Mouse (Mus musculus): ENCODE results near the gene Rpl36al.
A peak's percentile ranks its signal among the peaks of the same experiment; 100 is the strongest.
"Not testable (repeated sequence)": the region's sequence is repeated elsewhere in the genome, so short reads cannot be mapped to it uniquely, and the experiment has no call there.

Gene Rpl36al

DNA sequence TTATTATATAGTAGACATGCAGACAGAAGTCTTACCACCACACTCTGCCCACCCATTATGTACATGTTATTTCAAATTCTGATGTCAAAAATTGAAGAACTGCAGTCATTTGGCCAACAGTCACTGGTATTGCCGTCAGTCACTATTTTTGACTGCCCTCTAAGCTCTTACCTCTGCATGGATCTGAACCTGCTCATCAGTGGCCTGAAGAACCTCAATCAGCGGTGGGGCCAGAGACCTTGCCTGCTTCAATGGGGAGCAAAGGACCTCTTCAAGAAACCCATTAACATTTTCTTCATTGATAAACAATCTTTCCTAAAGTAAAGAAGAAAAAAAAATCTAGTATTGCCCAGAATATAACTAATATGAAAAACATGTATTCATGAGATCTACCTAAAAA, 8.8 kb upstream of the Rpl36al start:
- DNase-seq: no peak

DNA sequence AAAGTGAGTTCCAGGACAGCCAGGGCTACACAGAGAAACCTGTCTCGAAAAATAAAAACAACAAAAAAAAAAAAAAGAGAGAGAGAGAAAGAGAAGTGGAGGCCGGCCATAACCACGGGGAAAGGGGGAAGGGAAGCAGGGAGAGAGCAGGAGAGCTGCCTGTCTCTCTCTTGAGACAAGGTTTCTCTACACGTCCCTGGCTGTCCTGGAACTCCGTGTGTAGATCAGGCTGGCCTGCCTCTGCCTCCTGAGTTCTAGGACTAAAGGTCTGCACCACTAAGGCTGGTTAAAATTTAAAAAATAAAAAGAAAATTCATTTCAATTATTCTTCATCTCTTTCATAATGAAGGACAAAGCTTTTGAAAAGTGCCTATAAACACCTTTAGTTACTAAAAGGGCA, 7.5 kb upstream of the Rpl36al start:
- no peak for DNase-seq

DNA sequence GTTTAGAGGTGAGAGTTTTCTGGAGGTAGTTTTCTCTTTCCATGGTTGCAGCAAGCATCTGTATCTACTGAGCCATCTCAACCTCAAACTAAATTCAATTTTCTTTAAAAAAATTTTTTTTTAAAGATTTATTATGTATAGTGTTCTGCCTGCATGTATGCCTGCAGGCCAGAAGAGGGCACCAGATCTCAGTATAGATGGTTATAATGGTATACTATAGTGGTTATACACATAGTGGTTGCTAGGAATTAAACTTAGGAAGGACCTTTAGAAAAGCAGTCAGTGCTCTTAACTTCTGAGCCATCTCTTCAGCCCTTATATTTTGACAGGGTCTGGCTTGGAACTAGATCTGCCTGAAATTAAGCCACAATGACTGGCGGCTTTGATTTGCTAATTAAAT, 6.6 kb upstream of the Rpl36al start:
- DNase-seq: no peak

DNA sequence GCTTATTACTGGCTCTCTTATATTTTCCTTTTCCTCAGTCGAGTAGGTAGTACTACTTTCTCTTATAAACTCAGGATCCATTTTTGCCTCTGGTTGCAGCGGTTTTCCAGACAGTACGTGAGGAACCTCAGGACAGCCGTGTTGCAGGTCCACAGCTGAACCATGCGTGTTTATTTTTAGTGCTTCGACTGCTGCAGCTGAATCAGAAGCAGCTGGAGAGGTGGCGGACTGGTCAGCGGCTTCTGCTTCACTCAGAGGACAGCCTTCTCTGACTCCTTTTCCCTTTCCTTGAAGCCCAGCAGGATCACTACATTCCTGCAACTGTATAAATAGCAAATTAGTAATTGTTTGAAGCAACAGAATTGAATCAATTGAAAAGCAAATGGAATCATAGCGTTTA, 6.2 kb upstream of the Rpl36al start:
- no peak for DNase-seq

DNA sequence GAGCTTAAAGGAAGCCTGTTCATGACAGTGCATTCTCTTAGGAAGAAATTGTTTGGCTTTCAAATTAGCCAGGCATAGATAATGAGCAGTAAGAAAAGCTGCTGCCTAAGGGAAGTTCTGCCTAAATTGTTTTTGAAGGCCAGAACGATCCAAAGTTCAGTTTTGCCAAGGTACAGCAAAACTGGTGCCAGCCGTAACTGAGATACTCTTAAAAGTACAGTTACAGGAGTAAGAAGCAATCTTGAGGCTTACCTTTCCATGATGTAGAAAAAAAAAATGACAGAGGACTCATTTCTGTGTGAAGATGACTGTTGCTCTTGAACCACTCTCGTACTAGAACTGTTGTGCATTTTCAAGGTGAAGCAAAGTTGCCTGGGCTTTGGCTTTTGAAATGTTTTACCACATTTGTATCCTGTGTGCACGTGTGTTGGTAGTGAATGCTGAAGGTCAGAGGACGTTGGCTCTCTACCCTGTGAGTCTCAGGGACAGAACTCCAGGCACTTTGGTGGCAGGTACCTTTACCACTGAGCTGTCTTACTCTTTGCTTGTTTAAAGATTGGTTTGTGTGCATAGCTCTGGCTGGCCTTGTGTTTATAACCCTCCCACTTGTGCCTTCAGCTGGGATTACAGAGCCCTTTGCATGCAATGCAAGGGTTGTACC, 3.1 kb upstream of the Rpl36al start:
- peak; percentile 54 for DNase-seq

DNA sequence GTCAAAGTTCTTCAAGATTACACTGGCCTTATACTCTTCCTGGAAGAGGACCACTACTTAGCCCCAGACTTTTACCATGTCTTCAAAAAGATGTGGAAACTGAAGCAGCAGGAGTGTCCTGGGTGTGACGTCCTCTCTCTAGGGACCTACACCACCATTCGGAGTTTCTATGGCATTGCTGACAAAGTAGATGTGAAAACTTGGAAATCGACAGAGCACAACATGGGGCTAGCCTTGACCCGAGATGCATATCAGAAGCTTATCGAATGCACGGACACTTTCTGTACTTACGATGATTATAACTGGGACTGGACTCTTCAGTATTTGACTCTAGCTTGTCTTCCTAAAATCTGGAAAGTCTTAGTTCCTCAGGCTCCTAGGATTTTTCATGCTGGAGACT, 1.5 kb upstream of the Rpl36al start:
- DNase-seq: no peak

DNA sequence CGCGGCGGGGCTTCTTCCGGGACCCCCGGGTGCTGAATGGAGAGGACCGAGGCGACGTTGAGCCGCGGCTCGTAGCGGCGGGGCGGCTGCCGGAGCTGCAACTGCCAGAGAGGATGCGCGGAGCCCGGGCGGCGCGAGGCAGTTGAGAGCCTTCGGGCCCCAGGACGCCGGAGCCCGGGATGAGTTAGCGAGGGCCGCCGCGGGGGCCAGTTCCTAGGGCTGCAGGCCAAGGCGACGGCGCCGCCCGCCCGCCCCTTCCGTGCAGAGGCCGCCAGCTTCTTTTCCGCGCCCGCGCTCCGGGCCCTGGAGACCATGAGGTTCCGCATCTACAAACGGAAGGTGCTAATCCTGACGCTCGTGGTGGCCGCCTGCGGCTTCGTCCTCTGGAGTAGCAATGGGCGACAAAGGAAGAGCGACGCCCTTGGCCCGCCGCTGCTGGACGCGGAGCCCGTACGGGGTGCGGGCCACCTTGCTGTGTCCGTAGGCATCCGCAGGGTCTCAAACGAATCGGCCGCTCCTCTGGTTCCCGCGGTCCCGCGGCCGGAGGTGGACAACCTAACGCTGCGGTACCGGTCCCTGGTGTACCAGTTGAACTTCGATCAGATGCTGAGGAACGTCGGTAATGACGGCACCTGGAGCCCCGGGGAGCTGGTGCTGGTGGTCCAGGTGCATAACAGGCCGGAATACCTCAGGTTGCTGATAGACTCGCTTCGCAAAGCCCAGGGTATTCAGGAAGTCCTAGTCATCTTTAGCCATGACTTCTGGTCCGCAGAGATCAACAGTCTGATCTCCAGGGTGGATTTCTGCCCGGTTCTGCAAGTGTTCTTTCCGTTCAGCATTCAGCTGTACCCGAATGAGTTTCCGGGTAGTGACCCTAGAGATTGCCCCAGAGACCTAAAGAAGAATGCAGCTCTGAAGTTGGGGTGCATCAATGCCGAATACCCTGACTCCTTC, 736 bp upstream of the Rpl36al start:
- DNase-seq: peak; percentile 68

DNA sequence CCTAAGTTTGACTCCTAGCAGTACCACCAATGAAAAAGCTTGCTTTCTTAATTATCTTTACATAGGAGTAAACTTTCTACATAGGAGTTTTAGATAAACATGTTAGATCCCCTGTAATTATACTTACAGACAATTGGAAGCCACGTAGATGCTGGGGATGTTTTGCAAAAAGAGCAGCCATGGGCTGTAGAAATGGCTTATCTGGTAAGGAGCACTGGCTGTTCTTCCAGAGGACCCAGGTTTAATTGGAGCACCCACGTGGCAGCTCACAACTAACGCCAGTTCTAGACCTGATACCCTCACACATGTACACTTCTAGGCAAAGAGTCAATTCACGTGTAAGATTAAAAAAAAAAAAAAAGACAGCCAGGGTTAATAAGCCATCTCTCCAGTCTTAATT, 2.1 kb downstream of the Rpl36al start:
- no peak for DNase-seq

DNA sequence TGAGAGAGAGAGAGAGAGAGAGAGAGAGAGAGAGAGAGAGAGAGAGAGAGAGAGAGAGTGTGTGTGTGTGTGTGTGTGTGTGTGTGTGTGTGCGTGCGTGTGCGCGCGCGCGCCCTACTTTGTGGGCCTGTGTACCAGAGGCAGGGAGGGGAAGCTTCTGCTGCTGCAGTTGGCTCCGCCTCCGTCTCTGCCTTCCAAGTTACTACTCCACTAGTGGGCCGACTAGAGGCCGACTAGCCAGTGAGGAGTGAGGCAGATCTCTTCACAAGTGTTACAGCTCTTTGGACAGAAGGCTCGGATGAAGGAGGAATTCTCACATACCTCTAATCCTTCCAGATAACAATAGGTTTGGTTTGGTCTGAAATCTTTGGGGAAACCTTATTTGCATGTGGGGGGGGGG, 4.5 kb downstream of the Rpl36al start:
- DNase-seq: no peak

DNA sequence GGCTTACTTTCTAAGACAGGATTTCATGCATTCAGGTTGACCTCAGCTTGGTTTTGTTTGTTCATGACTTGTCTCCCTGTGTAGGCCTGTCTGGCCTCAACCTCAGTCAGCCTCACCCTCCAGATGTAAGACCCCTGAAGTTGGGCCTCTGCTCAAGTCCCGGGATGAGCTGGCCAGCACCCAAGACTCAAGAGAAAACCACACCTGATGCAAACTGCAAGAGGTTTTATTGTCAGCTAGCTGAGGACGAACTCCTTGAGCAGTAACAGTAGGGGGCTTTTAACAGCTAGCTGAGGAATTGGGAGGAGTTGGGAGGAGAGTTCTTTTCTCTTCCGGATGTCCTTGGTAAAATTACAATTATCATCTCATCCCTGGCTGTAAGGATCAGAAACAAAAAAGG, 6.4 kb downstream of the Rpl36al start:
- DNase-seq: no peak

DNA sequence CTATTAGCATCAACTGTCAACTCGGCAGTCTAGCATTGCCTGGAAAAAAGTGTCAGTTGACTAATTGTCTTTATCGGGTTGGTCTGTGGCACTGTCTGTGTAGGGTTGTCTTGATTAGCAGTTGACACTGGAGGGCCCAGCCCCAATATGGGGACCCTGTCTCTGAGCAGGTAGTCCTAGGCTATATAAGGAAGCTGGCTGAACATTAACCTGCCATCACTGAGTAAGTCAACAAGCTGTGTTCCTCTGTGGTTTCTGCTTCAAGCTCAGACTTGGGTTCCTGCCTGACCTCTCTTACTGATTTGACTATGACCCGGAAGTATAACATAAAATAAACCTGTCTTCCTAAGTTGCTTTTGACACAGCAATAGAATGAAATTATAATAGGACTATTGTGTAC, 7.9 kb downstream of the Rpl36al start:
- no peak for DNase-seq

DNA sequence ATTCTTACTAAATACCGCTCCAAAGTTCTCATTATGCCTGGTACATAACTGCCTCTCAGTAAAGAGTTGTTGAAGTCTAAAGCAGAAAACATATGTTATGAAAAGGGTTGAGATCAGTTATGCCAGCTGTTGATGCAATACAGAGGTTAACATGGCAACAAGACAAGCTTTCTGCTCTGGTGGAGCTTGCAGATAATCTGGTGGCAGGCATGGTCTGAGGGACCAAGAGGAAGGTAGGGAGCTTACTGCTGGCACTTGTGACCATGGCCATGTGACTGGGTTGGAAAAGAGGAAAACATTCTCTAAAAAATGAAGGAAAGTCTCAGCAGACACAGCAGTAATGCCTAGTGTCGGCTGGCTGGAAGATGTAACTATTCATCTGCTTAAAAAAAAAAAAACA, 12.6 kb downstream of the Rpl36al start:
- DNase-seq: no peak

DNA sequence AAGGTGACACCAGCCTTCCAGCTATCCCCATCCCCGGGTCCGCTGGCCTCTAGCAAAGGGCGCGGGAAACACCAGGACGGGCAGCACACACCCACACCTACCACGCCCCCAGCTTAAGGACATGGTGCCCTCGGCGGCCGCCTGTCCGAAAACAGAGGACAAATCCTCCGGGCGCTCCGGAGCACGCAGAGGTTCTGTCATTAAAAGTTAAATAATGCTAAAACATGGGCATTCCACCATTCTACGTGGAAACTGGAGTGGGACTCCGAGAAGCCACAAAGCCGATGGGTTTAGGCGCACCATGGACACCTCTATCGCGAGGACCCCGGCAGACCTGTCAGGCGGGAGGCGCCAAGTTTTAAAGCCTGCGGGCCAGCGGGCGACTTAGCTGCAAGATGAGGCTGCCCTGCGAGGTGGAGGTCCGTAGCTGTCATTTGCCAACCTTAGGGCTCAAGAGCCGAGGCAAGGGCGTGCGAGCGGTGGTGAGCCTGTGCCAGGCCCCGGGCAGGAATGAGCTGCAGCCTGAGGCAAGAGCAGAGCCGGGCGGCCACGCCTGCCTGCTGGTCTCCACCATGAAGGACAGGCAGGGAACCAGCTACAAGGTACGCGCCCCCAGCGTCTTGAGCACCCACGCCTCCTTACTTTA, 15.3 kb downstream of the Rpl36al start, which contains the start of gene Lrr1:
Gene Lrr1 (plus strand): TSS at position 354 of the 646 bp plus-strand sequence.
- peak; percentile 90 for DNase-seq

DNA sequence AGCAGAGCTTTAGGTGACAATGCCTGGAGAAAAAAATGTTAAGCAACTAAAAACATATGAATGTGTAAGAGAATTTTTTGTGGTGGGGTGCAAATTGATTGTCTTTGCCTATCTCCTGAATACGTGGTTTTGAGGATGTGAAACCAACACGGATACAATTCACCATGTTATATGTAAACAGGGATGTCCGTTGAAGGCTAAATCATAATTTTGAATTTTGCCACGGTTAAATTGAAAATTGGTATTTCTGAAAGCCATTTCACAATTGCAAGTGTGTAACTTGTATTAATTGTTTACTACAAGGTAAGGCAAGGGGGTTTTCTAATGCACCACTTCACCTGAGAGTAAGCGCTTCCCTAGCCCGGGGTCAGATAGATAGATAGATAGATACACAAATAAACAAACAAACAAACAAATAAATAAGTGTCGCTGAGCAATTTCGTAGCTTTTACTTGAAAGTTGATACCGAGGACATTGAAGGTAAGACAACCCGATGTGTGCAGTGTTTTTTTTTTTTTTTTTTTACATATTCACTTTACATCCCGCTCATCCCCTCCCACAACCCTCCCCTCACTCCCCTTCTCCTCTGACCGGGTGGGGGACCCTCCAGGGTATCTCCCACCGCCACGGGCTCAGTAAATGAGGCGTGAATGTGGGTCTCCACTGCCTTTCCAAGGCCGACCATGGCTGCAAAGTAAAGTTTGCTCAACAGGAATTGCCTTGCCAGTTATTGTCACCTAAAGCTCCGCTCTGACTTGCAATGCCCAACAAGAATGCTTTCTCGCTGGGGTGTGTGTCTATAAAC, 16.0 kb downstream of the Rpl36al start:
- DNase-seq: no peak

DNA sequence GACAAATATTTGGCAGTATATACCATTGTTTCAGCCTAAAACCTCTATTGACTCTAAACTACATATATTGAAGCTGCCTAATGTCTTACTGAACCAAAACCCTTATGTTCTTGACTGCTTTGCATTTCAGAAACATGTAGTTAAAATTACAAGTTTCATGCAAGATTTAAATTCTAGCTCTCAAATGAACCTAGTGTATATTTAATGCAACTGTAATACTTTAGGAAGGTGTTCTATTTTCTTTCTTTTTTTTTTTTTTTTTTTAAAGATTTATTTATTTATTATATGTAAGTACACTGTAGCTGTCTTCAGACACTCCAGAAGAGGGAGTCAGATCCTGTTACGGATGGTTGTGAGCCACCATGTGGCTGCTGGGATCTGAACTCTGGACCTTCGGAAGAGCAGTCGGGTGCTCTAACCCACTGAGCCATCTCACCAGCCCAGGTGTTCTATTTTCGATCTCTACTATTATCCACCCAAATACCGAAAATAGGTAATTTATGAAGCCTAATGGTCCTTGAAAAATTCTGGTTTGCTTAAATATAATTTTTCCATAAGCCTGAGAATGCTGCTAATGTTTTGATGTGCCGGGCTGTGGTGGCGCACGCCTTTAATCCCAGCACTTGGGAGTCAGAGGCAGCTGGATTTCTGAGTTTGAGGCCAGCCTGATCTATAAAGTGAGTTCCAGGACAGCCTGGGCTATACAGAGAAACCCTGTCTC, 16.9 kb downstream of the Rpl36al start:
- not testable (repeated sequence) for DNase-seq

DNA sequence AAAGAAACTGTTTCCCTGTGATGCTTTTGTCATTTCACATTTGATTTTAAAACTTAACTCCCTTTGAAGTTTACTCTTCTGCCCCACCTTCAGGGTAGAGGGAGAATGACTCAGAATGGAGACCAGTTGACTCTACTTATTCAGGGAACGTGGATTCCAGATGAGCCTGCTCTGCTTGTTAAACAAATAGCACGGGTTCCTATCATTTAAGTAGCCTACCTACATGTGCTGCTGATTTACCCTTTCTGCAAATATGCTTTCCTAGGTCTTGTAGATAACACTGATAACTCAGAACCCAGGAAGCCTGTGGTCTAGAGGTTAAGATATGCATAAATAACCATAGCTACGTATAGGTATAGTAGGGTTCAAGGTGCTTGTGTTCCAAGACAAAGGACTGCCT, 19.0 kb downstream of the Rpl36al start:
- no peak for DNase-seq

DNA sequence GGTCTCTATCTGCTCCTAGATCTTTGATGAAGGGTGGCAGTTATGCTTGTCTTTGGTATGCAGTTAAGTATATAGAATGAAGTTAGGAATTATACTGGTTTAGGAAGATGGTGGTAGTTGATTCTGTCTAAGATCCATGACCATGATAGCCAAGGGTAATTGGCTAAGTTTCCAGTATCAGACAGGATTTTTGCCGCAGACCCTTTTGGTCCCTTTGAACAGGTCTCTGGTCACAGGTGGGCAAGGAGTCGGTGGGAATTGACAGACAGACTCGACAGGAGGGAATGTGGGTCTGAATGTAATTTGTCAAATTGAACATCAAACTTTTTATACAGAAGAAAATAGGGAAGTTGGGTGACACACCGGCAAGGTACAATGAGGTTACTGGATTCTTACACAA, 20.3 kb downstream of the Rpl36al start:
- not testable (repeated sequence) for DNase-seq

DNA sequence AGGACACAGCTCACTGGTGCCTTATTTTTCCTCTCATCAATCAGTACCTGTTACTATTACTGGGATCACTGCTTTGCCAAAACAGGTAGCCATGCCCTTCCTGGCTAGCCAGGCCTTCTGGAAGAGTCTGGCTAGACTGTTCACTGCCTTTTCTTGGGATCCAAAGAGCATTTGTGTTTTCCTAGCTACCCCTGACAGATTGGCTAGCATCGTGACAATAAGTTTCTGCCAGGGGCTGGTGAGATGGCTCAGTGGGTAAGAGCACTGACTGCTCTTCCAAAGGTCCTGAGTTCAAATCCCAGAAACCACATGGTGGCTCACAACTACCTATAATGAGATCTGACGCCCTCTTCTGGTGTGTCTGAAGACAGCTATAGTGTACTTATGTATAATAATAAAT, 23.2 kb downstream of the Rpl36al start:
- not testable (repeated sequence) for DNase-seq

DNA sequence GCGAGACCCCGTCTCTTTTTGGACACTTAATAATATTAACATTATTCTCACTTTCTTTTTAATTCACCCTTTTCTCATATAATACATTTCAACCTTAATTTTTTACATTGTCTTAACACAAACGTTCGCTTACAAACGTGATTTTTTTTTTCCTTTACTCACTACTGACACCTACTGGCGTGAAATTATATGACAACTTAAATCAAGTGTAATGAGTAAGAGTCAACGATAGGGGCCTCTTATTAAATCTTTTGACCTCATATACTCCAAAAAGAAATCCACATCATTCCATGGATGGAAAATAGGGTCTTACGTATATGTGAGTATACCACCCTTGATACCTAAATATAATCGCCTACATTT, 24.3 kb downstream of the Rpl36al start:
- DNase-seq: peak; percentile 28

DNA sequence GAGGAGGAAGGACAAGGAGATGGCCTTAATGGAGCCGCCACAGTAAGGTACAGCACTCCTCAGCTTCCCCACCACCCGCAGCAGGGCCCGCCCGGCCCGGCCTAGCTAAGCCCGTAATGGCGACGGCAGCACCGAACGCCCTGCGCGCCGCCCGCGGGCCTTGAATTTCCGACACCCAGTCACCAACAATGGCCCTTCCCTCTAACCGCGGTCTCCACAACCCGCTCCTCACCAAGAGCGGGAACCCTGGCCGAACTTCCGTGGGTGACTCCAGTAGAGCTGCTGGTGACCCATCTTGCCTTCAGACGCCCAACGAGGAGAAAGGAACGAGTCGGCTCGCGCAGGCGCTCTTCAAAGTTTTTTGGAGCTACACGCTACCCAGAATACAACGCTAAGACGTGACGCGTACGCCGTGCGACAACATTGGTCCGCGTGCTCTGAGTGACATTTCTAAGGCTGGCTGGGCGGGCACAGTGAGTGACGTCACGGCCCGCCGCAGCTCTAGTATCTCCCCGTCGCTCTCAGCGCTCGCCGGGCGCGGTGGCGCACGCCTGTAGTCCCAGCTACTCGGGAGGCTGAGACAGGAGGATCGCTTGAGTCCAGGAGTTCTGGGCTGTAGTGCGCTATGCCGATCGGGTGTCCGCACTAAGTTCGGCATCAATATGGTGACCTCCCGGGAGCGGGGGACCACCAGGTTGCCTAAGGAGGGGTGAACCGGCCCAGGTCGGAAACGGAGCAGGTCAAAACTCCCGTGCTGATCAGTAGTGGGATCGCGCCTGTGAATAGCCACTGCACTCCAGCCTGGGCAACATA, 24.9 kb downstream of the Rpl36al start, which contains the start of gene Rps29:
Gene Rps29 (minus strand): TSS at position 422 of the 813 bp plus-strand sequence.
- peak; percentile 99 for DNase-seq

DNA sequence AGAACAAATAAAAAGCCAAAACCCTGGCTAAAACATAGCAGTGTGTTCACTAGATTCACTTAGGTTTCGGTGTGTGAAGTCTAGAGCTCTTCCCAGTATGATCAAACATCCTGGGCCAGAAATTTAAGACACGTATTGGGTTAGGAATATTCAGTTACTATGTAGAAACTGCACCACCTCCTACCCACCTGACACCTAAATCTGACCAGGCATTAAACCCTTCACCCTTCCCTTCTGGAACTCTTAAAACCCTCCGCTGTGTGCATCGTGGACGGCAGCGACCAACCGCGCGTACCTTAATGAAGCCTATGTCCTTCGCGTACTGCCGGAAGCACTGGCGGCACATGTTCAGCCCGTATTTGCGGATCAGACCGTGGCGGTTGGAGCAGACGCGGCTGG, 25.5 kb downstream of the Rpl36al start:
- DNase-seq: no peak
